Mouse (Mus musculus) olfactory bulb, adult 2 months (tissue): ENCODE results near the gene Serhl. TPM values are rescaled to one million over a fixed set of nuclear protein-coding genes. Genes with fewer than 3 reads are reported as not detected.
"Not testable (repeated sequence)": the region's sequence is repeated elsewhere in the genome, so short reads cannot be mapped to it uniquely, and the experiment has no call there.

ENCODE experiments used
- H3K27ac ChIP-seq: fragments of 200-500 bp; 2 replicates; pipeline ENCODE4 v1.5.1; 2012; ENCODE audit warnings: low read depth, low read length; ENCODE audit not compliant: insufficient read depth
- H3K4me1 ChIP-seq: fragments of 200-500 bp; 2 replicates; pipeline ENCODE4 v1.6.1; 2012; ENCODE audit warnings: low read length; ENCODE audit not compliant: control insufficient read depth, insufficient read depth
- H3K4me3 ChIP-seq: fragments of 200-500 bp; 2 replicates; pipeline ENCODE4 v1.5.1; 2012; ENCODE audit warnings: mild to moderate bottlenecking, low read depth, low read length, moderate library complexity; ENCODE audit not compliant: insufficient read depth
- CTCF ChIP-seq: fragments of 200-500 bp; IDR thresholded peaks from 2 replicates; pipeline ENCODE4 v1.5.1; 2012; ENCODE audit warnings: low read depth, mild to moderate bottlenecking, low read length, moderate library complexity; ENCODE audit not compliant: insufficient read depth
- POLR2A ChIP-seq: fragments of 200-500 bp; IDR thresholded peaks from 2 replicates; pipeline ENCODE4 v1.6.1; 2012; ENCODE audit warnings: mild to moderate bottlenecking, low read depth, low read length, moderate library complexity; ENCODE audit not compliant: insufficient read depth
- WGBS: fragments of 180-500 bp; shearing (Covaris S2); methylation state at CpG from one replicate; pipeline ENCODE4 v1.1.7; 2018; 5-methylcytosine and 5-hydroxymethylcytosine counted together
- polyA plus RNA-seq: library from polyadenylated mRNA; stranded (reverse); fragments of >200 nt; gene quantifications from 2 replicates; pipeline ENCODE4 v1.2.4, GENCODE M21; 2012; ENCODE audit warnings: low replicate concordance; ENCODE audit not compliant: missing spikeins, insufficient read depth, insufficient read length

Serhl gene
- polyA plus RNA-seq, 1 experiment: not detected

GRCm38 (mm10) chr15:83055569-83055968 lies 33.7 kb upstream of the Serhl start:
- TF ChIP-seq CTCF (no peak), POLR2A (no peak)
- H3K4me3 ChIP-seq: no peak overlapping the region
- peak overlapping the region; percentile 47; the same call in 1 of the 2 replicates for H3K27ac ChIP-seq
- 35% methylated on average over 5 of the region's 5 CpGs for WGBS
- peaks cover 14% of the 10 kb centered on the region for H3K4me1 ChIP-seq

- Histone ChIP-seq H3K4me3 (peak overlapping the region; percentile 57), H3K4me1 (peaks cover 14% of the 10 kb centered on the region), H3K27ac (peak overlapping the region; percentile 89)
- TF ChIP-seq CTCF: no peak
- WGBS: under 1% methylated on average over 29 of the region's 29 CpGs
Measured at GRCm38 (mm10) chr15:83056378-83057083, 32.8 kb upstream of the Serhl start.

- H3K4me3 ChIP-seq: no peak overlapping the region
- 78% methylated on average over 8 of the region's 8 CpGs for WGBS
- TF ChIP-seq POLR2A: no peak
- TF ChIP-seq CTCF: no peak
- peak overlapping the region; percentile 89 for H3K27ac ChIP-seq
- peaks cover 14% of the 10 kb centered on the region for H3K4me1 ChIP-seq
Measured at GRCm38 (mm10) chr15:83057533-83057932, 31.8 kb upstream of the Serhl start.

GRCm38 (mm10) chr15:83059233-83059660 lies 30.1 kb upstream of the Serhl start:
- TF ChIP-seq POLR2A (no peak), CTCF (no peak)
- Histone ChIP-seq H3K4me1 (peaks cover 14% of the 10 kb centered on the region), H3K27ac (no peak overlapping the region), H3K4me3 (no peak overlapping the region)
- WGBS: 43% methylated on average over 5 of the region's 5 CpGs

GRCm38 (mm10) chr15:83061689-83062088 lies 27.6 kb upstream of the Serhl start:
- Histone ChIP-seq H3K4me1 (peaks cover 7% of the 10 kb centered on the region), H3K4me3 (no peak overlapping the region), H3K27ac (no peak overlapping the region)
- TF ChIP-seq CTCF (no peak), POLR2A (no peak)
- WGBS: 44% methylated on average over 5 of the region's 5 CpGs

- 90% methylated on average over 2 of the region's 2 CpGs for WGBS
- not testable (repeated sequence) for H3K27ac ChIP-seq, H3K4me3 ChIP-seq, H3K4me1 ChIP-seq
Measured at GRCm38 (mm10) chr15:83062582-83062981, 26.7 kb upstream of the Serhl start.

GRCm38 (mm10) chr15:83065543-83065942 lies 23.8 kb upstream of the Serhl start:
- 39% methylated on average over 4 of the region's 4 CpGs for WGBS
- Histone ChIP-seq H3K4me3 (no peak overlapping the region), H3K27ac (no peak overlapping the region), H3K4me1 (no peaks in the 10 kb centered on the region)
- TF ChIP-seq POLR2A (no peak), CTCF (no peak)

GRCm38 (mm10) chr15:83068270-83068669 lies 21.0 kb upstream of the Serhl start:
- Histone ChIP-seq H3K4me1 (no peaks in the 10 kb centered on the region), H3K4me3 (no peak overlapping the region), H3K27ac (no peak overlapping the region)
- TF ChIP-seq POLR2A (no peak), CTCF (no peak)
- WGBS: 97% methylated on average over 5 of the region's 5 CpGs

GRCm38 (mm10) chr15:83070942-83071341 lies 18.4 kb upstream of the Serhl start:
- Histone ChIP-seq H3K4me3 (no peak overlapping the region), H3K27ac (no peak overlapping the region), H3K4me1 (peaks cover under 1% of the 10 kb centered on the region; the same call in 1 of the 2 replicates)
- no peak for TF ChIP-seq CTCF
- no peak for TF ChIP-seq POLR2A
- 46% methylated on average over 3 of the region's 3 CpGs for WGBS
